Mouse (Mus musculus) liver, embryonic 16.5 days (tissue): ENCODE data around the gene Phlpp1. TPM values are rescaled to one million over a fixed set of nuclear protein-coding genes. Genes with fewer than 3 reads are reported as not detected.

Experiments used
- ATAC-seq: fragments of 200-750 bp; cut with Nextera tagmentation; 2 replicates; pipeline ENCODE4 v1.8.0; 2017; ENCODE audit warnings: low read depth, mild to moderate bottlenecking, moderate number of reproducible peaks, moderate library complexity
- H3K27ac ChIP-seq: fragments of 300-500 bp; sonication (generic); 2 replicates; pipeline ENCODE4 v1.5.1; 2014; ENCODE audit warnings: mild to moderate bottlenecking, low read length
- H3K27me3 ChIP-seq: fragments of 300-500 bp; sonication (generic); 2 replicates; pipeline ENCODE4 v1.6.1; 2014; ENCODE audit warnings: low read depth, low read length, mixed read lengths; ENCODE audit not compliant: control insufficient read depth, insufficient read depth
- H3K36me3 ChIP-seq: fragments of 300-500 bp; sonication (generic); 2 replicates; pipeline ENCODE4 v1.6.1; 2014; ENCODE audit warnings: mild to moderate bottlenecking; ENCODE audit not compliant: control insufficient read depth, insufficient read depth
- H3K4me1 ChIP-seq: fragments of 300-500 bp; sonication (generic); 2 replicates; pipeline ENCODE4 v1.6.1; 2014; ENCODE audit warnings: low read depth, low read length, mixed read lengths; ENCODE audit not compliant: control insufficient read depth
- H3K4me2 ChIP-seq: fragments of 300-500 bp; sonication (generic); 2 replicates; pipeline ENCODE4 v1.6.1; 2014; ENCODE audit warnings: low read depth, low read length, mixed read lengths
- H3K4me3 ChIP-seq: fragments of 300-500 bp; sonication (generic); 2 replicates; pipeline ENCODE4 v1.5.1; 2014; ENCODE audit warnings: low read depth, mild to moderate bottlenecking, low read length
- H3K9ac ChIP-seq: fragments of 300-500 bp; sonication (generic); 2 replicates; pipeline ENCODE4 v1.6.1; 2014; ENCODE audit warnings: low read depth, low read length
- H3K9me3 ChIP-seq: fragments of 300-500 bp; sonication (generic); replicated peaks from 2 replicates; pipeline ENCODE4 v1.6.1; 2016; ENCODE audit warnings: low read length; ENCODE audit not compliant: control insufficient read depth
- WGBS: fragments of 180-500 bp; shearing (Covaris S2); extraction: QIAGEN DNeasy Blood & Tissue Kit; methylation state at CpG from one replicate; pipeline ENCODE4 v1.1.7; 2014; ENCODE audit not compliant: insufficient replicate concordance; 5-methylcytosine and 5-hydroxymethylcytosine counted together
- polyA plus RNA-seq: library from polyadenylated mRNA; unstranded; fragments of >200 nt; fragmentation: Nextera tagmentation; extraction: Ambion mirVana; gene quantifications from 2 replicates; pipeline ENCODE4 v1.2.1, GENCODE M21; 2015

The Phlpp1 gene
- polyA plus RNA-seq, 1 experiment from 2014 or later: 0.94 TPM

GRCm38 (mm10) chr1:106160916-106161315 is 10.6 kb upstream of the Phlpp1 start:
- no peak for ATAC-seq
- WGBS: 40% methylated on average over 4 of the region's 4 CpGs

GRCm38 (mm10) chr1:106162581-106162980 is 9.0 kb upstream of the Phlpp1 start:
- peak; percentile 30; the same call in 1 of the 2 replicates for ATAC-seq
- no peak overlapping the region for H3K4me2 ChIP-seq

More at GRCm38 (mm10) chr1:106160916-106161315, 10.6 kb upstream of the Phlpp1 start:
- Histone ChIP-seq H3K4me1 (no peaks in the 10 kb centered on the region), H3K27me3 (no peaks in the 10 kb centered on the region), H3K9ac (no peak overlapping the region), H3K36me3 (no peaks in the 10 kb centered on the region), H3K4me3 (no peak overlapping the region), H3K9me3 (no peaks in the 10 kb centered on the region), H3K4me2 (no peak overlapping the region), H3K27ac (no peak overlapping the region)

GRCm38 (mm10) chr1:106163401-106163800 is 8.2 kb upstream of the Phlpp1 start:
- no peaks in the 10 kb centered on the region for H3K27me3 ChIP-seq
- H3K9ac ChIP-seq: no peak overlapping the region
- no peak overlapping the region for H3K4me3 ChIP-seq
- H3K9me3 ChIP-seq: no peaks in the 10 kb centered on the region
- H3K36me3 ChIP-seq: no peaks in the 10 kb centered on the region
- no peak overlapping the region for H3K27ac ChIP-seq
- no peaks in the 10 kb centered on the region for H3K4me1 ChIP-seq
- no peak overlapping the region for H3K4me2 ChIP-seq
- ATAC-seq: no peak
- WGBS: 64% methylated on average over 8 of the region's 8 CpGs

More at GRCm38 (mm10) chr1:106162581-106162980, 9.0 kb upstream of the Phlpp1 start:
- H3K27me3 ChIP-seq: no peaks in the 10 kb centered on the region
- H3K27ac ChIP-seq: no peak overlapping the region
- no peaks in the 10 kb centered on the region for H3K36me3 ChIP-seq
- no peak overlapping the region for H3K4me3 ChIP-seq
- H3K4me1 ChIP-seq: no peaks in the 10 kb centered on the region
- WGBS: 30% methylated on average over 7 of the region's 7 CpGs
- no peak overlapping the region for H3K9ac ChIP-seq
- no peaks in the 10 kb centered on the region for H3K9me3 ChIP-seq

GRCm38 (mm10) chr1:106164111-106164510 is 7.4 kb upstream of the Phlpp1 start:
- Histone ChIP-seq H3K27ac (no peak overlapping the region), H3K9ac (no peak overlapping the region), H3K9me3 (no peaks in the 10 kb centered on the region), H3K36me3 (no peaks in the 10 kb centered on the region), H3K4me1 (no peaks in the 10 kb centered on the region), H3K4me3 (no peak overlapping the region), H3K4me2 (no peak overlapping the region), H3K27me3 (no peaks in the 10 kb centered on the region)
- 77% methylated on average over 3 of the region's 3 CpGs for WGBS
- ATAC-seq: no peak

- 47% methylated on average over 4 of the region's 4 CpGs for WGBS
Observed at GRCm38 (mm10) chr1:106168001-106168400, 3.6 kb upstream of the Phlpp1 start.

GRCm38 (mm10) chr1:106168801-106169200 is 2.8 kb upstream of the Phlpp1 start:
- peaks cover 22% of the 10 kb centered on the region for H3K4me1 ChIP-seq
- ATAC-seq: no peak
- peaks cover 14% of the 10 kb centered on the region for H3K27me3 ChIP-seq
- H3K36me3 ChIP-seq: no peaks in the 10 kb centered on the region
- H3K9ac ChIP-seq: no peak overlapping the region
- H3K4me2 ChIP-seq: no peak overlapping the region
- no peak overlapping the region for H3K27ac ChIP-seq
- H3K9me3 ChIP-seq: no peaks in the 10 kb centered on the region
- 29% methylated on average over 3 of the region's 3 CpGs for WGBS
- no peak overlapping the region for H3K4me3 ChIP-seq

More at GRCm38 (mm10) chr1:106168001-106168400, 3.6 kb upstream of the Phlpp1 start:
- H3K27me3 ChIP-seq: peaks cover 9% of the 10 kb centered on the region
- H3K4me3 ChIP-seq: no peak overlapping the region
- H3K4me1 ChIP-seq: peaks cover 14% of the 10 kb centered on the region
- no peak overlapping the region for H3K9ac ChIP-seq
- no peak for ATAC-seq
- no peak overlapping the region for H3K27ac ChIP-seq
- H3K4me2 ChIP-seq: no peak overlapping the region
- H3K36me3 ChIP-seq: no peaks in the 10 kb centered on the region
- H3K9me3 ChIP-seq: no peaks in the 10 kb centered on the region

- Histone ChIP-seq H3K9ac (no peak overlapping the region), H3K9me3 (no peaks in the 10 kb centered on the region), H3K4me3 (no peak overlapping the region), H3K4me1 (peaks cover 22% of the 10 kb centered on the region), H3K27me3 (peaks cover 14% of the 10 kb centered on the region), H3K4me2 (no peak overlapping the region), H3K27ac (no peak overlapping the region), H3K36me3 (no peaks in the 10 kb centered on the region)
- 71% methylated on average over 5 of the region's 5 CpGs for WGBS
- ATAC-seq: no peak
Observed at GRCm38 (mm10) chr1:106169741-106170265, 1.7 kb upstream of the Phlpp1 start.

- peaks cover 14% of the 10 kb centered on the region for H3K27me3 ChIP-seq
- no peaks in the 10 kb centered on the region for H3K36me3 ChIP-seq
- ATAC-seq: peak; percentile 1; the same call in 1 of the 2 replicates
- H3K9me3 ChIP-seq: no peaks in the 10 kb centered on the region
- H3K4me1 ChIP-seq: peaks cover 22% of the 10 kb centered on the region
- peak overlapping the region; percentile 98 for H3K4me2 ChIP-seq
- under 1% methylated on average over 70 of the region's 77 CpGs for WGBS
- peak overlapping the region; percentile 84 for H3K9ac ChIP-seq
- peak overlapping the region; percentile 72 for H3K27ac ChIP-seq
- peak overlapping the region; percentile 84 for H3K4me3 ChIP-seq
Observed at GRCm38 (mm10) chr1:106172301-106172930, 864 bp downstream of the Phlpp1 start.

- Histone ChIP-seq H3K36me3 (no peaks in the 10 kb centered on the region), H3K27ac (no peak overlapping the region), H3K9ac (peak overlapping the region; percentile 84), H3K4me3 (peak overlapping the region; percentile 84), H3K27me3 (peaks cover 14% of the 10 kb centered on the region), H3K9me3 (no peaks in the 10 kb centered on the region), H3K4me1 (peaks cover 22% of the 10 kb centered on the region), H3K4me2 (peak overlapping the region; percentile 98)
- ATAC-seq: no peak
- 6% methylated on average over 44 of the region's 47 CpGs for WGBS
Observed at GRCm38 (mm10) chr1:106172931-106173371, 1.4 kb downstream of the Phlpp1 start.
